Mouse (Mus musculus): ENCODE data around the gene Irak2. TPM values are rescaled to one million over a fixed set of nuclear protein-coding genes. Genes with fewer than 3 reads are reported as not detected.

Irak2 gene
- total RNA-seq (2021), result 10 to 100 TPM; 15.8 to 23.3 TPM
- long read RNA-seq, experiment 1, transcript Irak2-207 (2 exons, 573 nt), result major isoform, 5 of 14 reads
- long read RNA-seq, experiment 1, partial matches to known transcripts, result 1 of 14 reads
- long read RNA-seq, experiment 1, other reads (novel, unspliced or antisense), result 7 of 14 reads
- long read RNA-seq, experiment 2, partial matches to known transcripts, result 0 of 6 reads
- long read RNA-seq, experiment 2, other reads (novel, unspliced or antisense), result 1 of 6 reads

DNA sequence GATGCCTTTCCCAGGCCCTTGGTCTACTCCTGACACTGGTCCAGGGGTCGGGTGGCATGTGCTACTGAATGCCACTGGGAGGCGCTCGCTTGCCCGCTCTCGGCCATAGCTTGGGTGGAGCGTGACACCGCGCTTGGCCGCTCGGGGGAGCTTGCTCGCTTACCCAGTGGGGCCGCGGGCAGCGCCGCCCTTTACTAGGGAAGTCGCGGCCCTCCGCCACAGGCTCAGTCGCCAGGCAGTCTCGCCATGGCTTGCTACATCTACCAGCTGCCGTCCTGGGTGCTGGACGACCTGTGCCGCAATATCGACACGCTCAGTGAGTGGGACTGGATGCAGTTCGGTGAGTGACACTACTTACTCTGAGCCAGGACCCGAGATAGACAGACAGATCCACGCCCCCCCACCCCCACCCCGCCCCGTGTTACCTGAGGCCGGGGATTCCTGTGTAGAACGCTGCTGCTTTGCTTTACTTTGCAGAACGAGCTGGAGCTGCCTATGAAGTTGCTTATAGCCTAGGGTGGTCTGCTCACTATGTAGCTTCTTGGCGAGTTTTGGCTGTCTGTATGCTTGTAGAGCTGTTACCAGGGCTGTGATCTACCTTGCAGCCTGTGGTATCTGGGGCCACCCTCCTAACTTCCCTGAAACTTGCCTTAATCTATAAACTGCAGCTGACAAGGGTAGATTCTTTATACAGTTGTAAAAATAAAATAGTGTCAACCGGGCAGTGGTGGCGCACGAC is at the start of gene Irak2:
Gene Irak2, plus strand, starts transcription at position 166 of the 739 bp plus-strand sequence.
- peak; percentile 97 for DNase-seq

DNA sequence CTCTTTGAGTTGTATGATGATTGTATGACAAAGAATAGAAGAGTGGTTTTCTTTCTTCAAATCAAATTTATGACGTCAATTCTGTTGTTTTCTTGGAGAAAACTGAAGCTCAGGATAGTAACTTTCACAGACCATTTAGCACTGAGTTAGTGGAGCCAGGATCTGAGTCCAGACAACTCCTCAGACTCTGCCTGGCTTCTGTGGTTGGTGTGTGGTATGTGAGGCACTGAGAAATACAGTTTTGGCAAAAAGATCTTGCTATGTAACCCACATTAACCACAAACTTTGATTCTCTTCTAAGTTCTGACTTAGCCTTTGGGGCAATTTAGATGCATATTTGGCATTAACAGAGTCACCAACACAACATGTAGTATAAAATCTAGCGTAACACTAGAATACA is 45.6 kb upstream of the Irak2 start:
- no peak for DNase-seq

DNA sequence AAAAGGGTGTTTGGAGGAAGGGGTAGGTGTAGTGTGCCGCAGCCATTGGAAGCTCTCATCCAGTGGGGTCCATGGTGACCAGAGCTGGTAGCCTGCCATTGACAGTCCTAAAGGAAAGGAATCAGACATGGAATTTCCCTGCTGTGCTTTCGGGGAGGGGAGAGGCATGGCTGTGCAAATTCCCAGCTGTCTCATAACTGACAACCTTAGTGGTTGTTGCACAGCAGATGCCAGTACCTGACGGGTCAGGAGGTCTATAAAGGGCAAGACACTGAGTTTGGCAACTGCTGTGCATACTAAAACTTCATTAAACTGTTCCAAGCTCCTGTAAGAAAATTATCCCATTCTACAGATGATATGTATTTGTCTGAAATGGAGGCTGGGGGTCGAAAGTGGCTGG is 40.3 kb upstream of the Irak2 start:
- DNase-seq, result no peak

DNA sequence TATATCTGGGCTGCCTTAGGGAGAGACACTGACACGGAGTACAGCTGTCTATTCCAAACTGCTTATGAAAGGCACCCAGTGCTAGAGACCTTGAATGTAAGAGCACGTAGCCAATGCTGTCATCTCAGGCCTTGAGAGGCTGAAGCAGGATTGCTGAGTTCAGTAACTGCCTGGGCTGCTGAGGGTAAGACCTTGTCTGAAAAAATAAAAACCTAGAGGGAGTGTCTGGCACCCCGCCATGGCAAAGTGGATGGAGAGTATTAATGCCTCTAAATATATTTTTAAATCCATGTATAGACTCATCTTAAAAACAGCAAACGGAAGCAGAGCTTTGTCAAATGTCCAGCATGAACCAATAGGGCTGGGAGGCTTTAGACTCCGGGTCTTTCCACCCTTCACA is 38.4 kb upstream of the Irak2 start:
- DNase-seq, result peak; percentile 82

DNA sequence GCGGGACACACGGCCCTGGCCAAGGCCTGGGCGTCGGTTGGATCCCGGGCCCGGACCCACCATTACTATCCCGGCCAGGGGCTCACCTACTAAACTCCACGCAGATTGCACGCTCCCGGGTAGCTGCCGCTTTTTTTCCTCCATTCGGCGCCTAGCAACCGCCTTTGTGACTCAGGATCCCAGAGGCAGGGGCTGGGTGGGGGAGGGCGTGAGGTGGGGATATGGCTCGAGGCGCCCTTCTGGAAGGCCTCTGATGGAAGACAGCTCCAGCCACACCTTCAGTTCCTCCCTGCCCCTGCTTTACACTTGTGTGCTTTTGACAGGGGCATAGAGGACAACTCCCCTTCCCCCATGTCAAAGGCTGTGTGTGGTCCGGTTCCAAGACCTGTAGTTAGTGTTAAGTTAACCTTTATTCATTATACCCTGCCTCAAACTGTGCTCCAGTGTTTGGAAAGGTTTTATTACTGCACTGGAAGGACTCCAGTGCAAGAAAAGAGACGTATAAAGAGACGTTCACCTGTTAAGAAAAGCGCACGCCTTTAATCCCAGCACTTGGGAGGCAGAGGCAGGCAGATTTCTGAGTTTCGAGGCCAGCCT is 37.6 kb upstream of the Irak2 start, which contains the start of gene Fancd2os:
Gene Fancd2os, minus strand, starts transcription at position 173 of the 597 bp plus-strand sequence.
- DNase-seq, result peak; percentile 33

DNA sequence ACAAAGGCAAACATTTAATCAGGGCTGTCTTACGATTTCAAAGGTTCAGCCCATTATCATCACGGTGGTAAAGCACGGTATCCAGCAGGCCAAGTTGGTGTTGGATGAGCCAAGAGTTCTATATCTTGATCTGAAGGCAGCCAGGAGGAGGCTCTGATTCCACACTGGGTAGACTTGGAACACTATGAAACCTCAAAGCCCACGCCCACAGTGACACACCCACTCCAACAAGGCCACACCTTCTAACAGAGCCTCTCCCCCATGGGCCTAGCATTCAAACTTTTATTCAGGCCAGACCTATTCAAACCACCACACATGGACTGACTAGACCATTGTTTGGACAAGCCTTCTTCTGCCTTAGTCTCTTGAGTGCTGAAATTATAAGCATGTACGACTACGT is 35.4 kb upstream of the Irak2 start:
- no peak for DNase-seq

DNA sequence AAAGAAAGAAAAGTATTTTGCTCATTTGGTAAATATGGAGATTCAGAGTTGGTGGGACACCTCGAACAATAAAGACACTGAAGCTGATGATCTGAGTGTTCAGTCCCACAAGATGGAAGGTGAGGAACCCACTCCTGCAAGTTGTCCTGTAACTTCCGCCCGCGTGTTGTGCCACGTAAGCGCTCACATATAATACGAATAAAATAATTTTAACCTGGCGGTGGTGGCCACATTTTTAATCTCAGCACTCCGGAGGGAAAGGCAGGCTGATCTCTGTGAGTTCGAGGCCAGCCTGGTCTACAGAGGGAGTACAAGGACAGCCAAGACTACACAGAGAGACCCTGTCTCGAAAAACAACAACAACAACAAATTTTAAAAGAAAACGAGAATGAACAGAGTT is 34.3 kb upstream of the Irak2 start:
- no peak for DNase-seq

DNA sequence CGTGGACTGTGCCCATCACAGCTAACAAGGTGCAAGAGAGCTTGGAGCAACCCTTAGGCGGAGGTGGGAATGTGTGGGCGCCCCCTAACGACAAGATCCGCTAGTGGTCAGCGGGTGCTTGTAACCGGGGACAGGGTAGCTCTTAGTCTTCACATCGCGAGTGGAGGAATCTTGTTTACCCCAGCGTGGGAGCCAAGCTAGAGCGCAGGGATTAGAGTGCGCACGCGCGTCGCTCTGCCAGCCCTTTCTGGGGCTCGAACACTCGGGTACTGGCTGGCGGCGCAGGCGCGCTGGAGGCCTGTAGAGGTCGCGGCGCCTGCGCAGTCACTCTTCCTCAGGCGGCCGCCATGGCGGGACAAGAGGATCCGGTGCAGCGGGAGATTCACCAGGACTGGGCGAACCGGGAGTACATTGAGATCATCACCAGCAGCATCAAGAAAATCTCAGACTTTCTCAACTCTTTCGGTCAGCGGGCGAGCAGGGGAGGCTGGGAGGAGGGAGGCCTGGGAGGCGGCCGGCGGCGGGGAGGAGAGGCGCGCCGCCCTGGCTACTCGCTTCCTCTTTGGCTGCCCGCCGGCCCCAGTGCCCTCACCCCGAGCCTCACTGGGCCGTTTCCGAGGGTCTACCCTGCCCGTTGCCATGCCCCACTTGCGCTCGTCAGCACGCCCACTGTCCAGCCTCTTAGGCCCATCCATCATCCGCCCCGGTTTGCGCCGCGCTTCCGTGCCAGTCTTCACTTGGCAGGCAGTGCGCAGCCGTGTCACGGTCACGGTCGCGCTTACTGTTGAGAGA is 33.6 kb upstream of the Irak2 start, which contains the start of gene Brk1:
Gene Brk1, plus strand, starts transcription at position 341 of the 792 bp plus-strand sequence.
- peak; percentile 90 for DNase-seq

DNA sequence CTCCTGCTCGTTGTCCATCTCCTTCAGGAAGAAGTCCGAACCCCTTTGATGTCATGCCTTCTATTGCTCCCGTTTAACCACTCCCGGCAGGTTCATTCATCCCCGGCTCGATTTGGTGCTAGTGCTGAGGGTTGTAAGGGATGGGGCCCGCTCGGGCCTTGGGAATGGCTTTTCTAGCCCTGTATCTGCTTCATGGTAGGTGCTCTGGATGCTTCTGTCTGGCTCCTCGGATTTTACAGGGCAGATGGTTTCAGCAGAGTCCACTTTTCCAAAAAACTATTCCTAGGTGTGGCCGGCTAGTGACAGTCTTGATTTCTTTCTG is 33.1 kb upstream of the Irak2 start:
- no peak for DNase-seq

DNA sequence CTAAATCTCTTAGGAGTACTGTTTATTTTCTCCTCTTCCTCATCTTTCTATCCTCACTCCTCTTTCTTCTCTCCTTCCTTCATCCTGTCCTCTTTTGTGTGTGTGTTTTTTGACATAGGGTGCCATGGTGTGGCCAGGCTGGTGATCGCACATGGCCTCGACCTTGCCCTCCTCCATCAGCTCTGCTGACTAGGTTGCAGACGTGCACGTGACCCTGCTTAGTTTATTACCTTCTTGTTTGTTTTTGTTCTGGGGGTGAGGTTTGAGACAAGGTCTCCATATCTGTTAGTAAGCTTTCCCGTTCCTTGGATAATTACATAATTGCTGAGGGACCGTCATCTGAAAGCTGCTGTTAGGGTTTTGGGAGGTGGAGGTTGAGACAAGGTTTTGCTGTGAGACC is 29.4 kb upstream of the Irak2 start:
- DNase-seq, result peak; percentile 36

DNA sequence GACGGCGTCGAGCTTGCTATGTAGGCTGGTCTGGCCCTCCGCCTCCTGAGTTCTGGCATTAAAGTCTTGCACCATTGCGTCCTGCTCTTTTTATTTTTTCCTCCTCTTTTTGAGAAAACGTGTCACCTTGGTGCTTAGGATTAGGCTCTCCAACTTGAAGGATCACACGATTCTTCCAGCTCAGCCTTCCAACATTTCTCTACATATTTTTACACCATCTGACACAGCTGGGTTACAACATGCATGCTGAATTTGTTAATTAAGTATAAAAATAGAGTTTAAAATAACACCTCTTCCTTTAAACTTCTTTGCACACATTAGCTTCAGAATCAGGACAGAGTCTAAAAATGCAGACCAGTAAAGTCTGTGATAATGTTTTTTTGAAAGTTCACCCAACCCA is 29.0 kb upstream of the Irak2 start:
- no peak for DNase-seq

DNA sequence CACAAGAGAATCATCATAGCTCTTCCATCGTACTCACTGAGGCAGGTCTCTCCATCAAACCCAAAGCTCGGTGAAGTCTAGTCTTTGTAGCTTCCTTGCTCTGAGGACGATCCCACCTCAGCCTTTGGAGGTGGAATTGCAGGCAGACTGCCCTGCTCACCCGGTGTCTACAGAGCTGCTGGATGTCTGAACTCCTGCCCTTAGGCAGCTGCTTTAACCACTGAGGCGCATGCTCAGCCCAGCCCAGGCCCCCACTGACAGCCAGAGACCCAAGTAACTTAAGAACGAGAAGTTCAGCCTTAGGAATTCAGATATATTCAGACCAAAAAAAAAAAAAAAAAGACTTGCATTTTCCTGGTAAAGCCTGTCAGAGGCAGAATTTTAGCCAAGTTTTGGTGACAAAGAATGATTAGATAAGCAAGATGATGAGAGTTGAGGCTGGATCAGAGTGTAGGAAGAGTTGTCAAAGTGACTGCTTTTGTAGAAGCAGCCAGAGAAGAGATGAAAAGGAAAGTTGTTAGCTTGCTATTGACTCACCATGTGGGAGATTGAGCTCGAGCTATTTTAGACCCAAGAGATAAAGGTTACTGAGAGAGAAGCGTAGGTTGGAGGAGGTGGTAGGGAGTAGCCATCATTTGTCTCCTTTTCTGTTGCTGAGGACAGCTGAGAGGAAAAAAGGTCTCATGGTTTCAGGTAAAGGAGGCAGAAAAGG is 25.9 kb upstream of the Irak2 start:
- DNase-seq, result no peak

DNA sequence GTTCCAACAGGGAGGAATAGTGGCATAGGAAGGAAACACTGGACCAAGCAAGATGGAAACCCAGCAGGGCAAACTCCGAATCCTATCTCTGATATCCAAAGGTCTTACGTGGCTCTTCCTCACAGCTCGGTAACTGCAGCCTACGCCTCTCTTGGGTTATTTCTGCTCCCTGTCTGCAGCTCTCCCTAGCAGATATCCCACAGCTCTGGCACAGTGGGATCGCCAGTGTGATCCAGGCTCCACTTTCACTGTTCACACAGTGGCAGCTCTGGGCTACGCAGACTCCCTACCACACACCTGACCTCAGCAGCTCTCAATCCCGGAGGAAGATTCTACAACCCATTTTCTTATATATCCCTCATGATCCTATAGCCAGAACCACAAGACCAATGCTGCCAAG is 24.1 kb upstream of the Irak2 start:
- DNase-seq, result no peak

DNA sequence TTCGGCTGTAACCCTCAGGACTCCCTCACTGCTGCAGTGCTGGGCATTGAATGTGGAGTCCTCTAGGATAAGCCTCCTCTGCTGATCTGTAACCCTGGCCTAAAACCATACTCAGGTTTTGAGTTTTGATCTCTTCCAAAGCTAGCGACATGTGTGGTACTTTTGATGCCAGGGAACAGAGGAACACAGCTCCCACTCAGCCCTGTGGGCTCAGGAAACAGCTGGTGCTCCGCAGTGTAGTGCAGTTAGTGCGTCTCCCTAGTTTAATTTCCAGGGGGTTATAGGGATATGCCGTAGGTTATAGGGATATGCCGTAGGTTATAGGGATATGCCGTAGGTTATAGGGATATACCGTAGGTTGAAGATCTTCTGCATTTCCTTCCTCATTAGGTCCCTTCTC is 23.3 kb upstream of the Irak2 start:
- no peak for DNase-seq

DNA sequence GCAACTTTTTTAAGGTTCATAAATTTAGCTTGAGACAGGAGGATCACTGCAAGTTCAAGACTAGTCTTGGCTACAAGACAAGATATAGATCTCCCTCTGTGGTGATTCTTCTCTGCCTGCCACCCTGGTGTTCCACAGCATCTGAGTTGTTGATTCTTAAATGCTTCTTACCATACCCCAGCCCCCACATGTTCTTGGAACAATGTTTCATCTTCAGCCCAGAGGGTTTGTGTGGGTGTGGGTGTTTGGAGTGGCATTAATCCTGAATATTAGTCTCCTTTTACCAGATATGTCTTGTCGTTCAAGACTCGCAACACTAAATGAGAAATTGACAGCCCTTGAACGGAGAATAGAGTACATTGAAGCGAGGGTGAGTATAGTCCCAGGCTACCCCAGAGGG is 22.8 kb upstream of the Irak2 start:
- no peak for DNase-seq

DNA sequence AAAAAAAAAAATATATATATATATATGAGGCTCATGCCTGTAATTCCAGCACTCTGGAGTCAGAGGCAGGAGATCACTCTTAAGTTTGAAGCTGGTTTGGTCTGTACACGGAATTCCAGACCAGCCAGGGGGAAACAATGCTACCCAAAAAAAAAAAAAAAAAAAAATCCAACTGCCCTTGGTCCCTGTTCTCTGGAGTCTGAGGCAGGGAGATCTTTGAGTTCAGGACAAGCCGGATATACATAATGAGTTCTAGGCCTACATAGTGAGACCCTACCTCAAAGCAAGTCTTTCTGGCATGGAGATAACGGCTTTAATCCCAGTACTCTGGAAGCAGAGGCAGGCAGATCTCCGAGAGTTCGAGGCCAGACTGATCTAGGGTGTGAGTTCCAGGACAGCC is 14.9 kb upstream of the Irak2 start:
- DNase-seq, result no peak

DNA sequence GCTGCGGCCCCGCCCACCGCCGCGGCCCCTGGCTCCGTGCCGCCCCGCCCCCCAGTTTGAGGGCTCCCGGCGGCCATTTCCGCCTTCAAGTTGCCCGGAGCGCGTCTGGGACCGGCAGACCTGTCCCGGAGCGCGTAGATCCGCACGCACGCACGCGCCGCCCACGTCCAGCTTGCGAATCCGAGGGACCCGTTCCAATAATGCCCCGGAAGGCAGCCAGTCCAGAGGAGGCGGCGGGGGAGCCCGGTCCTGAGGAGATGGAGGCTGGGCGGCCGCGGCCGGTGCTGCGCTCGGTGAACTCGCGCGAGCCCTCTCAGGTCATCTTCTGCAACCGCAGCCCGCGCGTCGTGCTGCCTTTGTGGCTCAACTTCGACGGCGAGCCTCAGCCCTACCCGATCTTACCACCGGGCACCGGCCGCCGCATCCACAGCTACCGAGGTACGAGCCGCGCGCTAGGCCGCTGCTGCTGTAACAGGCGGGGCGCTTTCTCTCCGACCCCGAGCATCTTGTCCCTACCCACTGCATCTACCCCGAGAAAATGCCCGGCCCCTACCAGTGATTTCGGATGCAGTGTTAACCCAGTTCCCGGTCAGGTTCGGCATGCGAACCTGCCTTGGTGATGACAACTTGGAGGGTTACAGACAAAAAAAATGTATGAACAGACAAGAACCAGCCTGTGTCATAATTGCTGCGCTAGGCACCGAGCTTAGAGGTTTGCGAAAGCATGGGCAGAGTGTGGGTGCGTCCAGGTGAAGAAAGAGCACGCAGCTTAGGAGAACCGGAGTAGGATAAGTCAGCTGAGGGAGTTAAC is 14.1 kb upstream of the Irak2 start, which contains the start of gene Vhl:
Gene Vhl, plus strand, starts transcription at position 19 of the 811 bp plus-strand sequence.
- peak; percentile 93 for DNase-seq

DNA sequence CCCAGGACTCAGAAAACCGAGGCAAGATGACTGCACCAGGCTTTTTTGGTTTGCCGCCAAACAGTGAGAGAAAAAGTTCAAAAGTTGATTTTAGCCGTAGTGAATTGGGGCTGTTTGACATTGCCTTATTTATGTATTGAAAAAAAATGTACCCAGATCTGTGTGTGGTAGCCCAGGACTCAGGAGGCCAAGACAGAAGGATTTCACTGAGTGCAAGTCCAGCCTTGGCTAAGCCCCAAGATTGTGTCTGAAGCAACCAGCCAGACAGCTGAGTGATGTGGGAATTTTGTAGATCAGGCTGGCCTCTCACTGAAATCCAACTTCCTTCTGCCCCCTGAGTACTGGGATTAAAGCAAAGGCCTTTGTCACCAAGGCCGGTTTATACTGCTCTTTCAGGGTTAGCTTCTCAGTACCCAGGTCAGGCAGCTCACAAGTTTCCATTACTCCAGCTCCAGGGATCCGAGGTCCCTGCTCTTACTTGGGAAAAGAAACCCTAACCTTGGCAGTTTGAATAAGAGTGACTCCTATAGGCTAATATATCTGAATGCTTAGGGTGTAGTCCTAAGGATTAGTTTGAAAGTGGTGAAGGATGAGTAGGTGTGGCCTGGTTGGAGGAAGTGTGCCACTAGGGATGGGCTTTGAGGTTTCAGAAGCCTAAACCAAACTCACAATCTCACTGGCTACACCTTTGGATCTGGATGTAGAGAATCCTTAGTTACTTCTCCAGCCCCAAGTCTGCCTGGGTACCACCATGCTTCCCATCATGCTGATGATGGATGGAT is 13.1 kb upstream of the Irak2 start:
- DNase-seq, result peak; percentile 44

DNA sequence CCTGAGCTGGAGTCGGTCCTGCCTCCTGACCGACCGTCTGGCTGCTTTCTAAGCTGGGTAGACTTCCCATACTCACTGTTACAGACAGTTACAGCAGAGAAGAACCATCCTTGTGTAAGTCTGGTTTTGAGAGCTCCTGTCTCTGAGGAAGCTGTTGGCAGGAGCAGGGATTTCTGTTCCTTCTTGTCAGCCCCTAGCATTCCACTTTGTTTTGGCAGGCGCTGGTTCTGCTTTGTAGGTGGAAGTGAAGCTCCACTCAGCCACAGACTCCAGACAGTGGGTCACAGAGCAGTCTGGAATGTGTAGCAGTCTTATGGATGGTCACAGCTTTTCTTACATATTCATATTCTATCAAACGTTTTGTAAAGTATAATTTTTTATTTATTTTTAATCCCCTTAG is 7.9 kb upstream of the Irak2 start:
- DNase-seq, result no peak

DNA sequence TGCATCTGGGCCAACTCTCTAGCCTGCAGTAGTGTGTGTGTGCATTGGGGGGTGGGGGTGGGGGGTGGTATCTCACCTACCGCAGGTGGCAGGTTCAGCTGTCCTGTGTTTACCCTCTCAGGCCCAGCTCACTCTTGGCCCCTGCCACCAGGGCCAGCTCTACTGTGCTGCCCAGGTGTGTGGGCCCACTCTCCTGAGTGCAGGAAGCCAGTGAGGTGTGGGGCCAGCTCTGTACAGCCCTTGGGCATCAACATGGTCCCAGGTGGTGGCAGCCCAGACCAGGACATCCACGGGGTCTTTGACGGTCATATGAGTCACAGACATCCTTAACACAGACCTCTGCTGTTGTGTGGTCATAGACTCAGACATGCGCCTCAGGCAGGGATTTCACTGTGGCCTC is 5.4 kb upstream of the Irak2 start:
- no peak for DNase-seq
